Mouse (Mus musculus) embryonic facial prominence, embryonic 14.5 days (tissue): ENCODE measurements around the gene Serac1. TPM values are rescaled to one million over a fixed set of nuclear protein-coding genes. Genes with fewer than 3 reads are reported as not detected.

Experiments used
- ATAC-seq: fragments of 200-750 bp; cut with Nextera tagmentation; 2 replicates; pipeline ENCODE4 v1.8.0; 2017; ENCODE audit warnings: low read depth, moderate number of reproducible peaks, moderate TSS enrichment
- DNase-seq: peaks from one replicate; pipeline ENCODE4 v3.0.0-alpha.2; 2015; ENCODE audit warnings: low spot score
- H3K27ac ChIP-seq: fragments of 300-500 bp; sonication (generic); replicated peaks from 2 replicates; pipeline ENCODE4 v1.5.1; 2014; ENCODE audit warnings: low read depth, mild to moderate bottlenecking, low read length, moderate library complexity
- H3K27me3 ChIP-seq: fragments of 300-500 bp; sonication (generic); replicated peaks from 2 replicates; pipeline ENCODE4 v1.6.1; 2014; ENCODE audit warnings: low read length; ENCODE audit not compliant: control insufficient read depth, insufficient read depth
- H3K36me3 ChIP-seq: fragments of 300-500 bp; sonication (generic); 2 replicates; pipeline ENCODE4 v1.6.1; 2014; ENCODE audit warnings: low read length, mixed read lengths; ENCODE audit not compliant: control insufficient read depth, insufficient read depth
- H3K4me1 ChIP-seq: fragments of 300-500 bp; sonication (generic); 2 replicates; pipeline ENCODE4 v1.6.1; 2014; ENCODE audit warnings: antibody characterized with exemption, low read length; ENCODE audit not compliant: control insufficient read depth, insufficient read depth
- H3K4me2 ChIP-seq: fragments of 300-500 bp; sonication (generic); 2 replicates; pipeline ENCODE4 v1.6.1; 2014; ENCODE audit warnings: low read depth, mild to moderate bottlenecking, low read length, moderate library complexity, mixed read lengths
- H3K4me3 ChIP-seq: fragments of 300-500 bp; sonication (generic); 2 replicates; pipeline ENCODE4 v1.5.1; 2014; ENCODE audit warnings: low read depth, mild to moderate bottlenecking, low read length
- H3K9ac ChIP-seq: fragments of 300-500 bp; sonication (generic); 2 replicates; pipeline ENCODE4 v1.6.1; 2014; ENCODE audit warnings: low read depth, mild to moderate bottlenecking, low read length, moderate library complexity, mixed read lengths
- H3K9me3 ChIP-seq: fragments of 300-500 bp; sonication (generic); 2 replicates; pipeline ENCODE4 v1.6.1; 2016; ENCODE audit warnings: low read length; ENCODE audit not compliant: control insufficient read depth
- WGBS: fragments of 180-500 bp; shearing (Covaris S2); extraction: QIAGEN DNeasy Blood & Tissue Kit; methylation state at CpG from one replicate; pipeline ENCODE4 v1.1.7; 2014; 5-methylcytosine and 5-hydroxymethylcytosine counted together
- polyA plus RNA-seq: library from polyadenylated mRNA; unstranded; fragments of >200 nt; fragmentation: Nextera tagmentation; extraction: Ambion mirVana; gene quantifications from 2 replicates; pipeline ENCODE4 v1.2.1, GENCODE M21; 2014

Serac1 gene
- polyA plus RNA-seq, 1 experiment from 2014 or later, result 5.8 TPM

GRCm38 (mm10) chr17:6091604-6092003, 12.1 kb upstream of the Serac1 start:
- DNase-seq, result no peak
- 92% methylated on average over 6 of the region's 6 CpGs for WGBS

GRCm38 (mm10) chr17:6083323-6083890, 3.9 kb upstream of the Serac1 start:
- 81% methylated on average over 5 of the region's 5 CpGs for WGBS
- Histone ChIP-seq H3K4me3 (no peak overlapping the region), H3K36me3 (peaks cover 37% of the 10 kb centered on the region), H3K27me3 (no peaks in the 10 kb centered on the region), H3K9ac (0 out of 2 replicates have a peak overlapping the region, but pooled peaks have one; percentile 8), H3K27ac (no peak overlapping the region), H3K4me1 (peaks cover 9% of the 10 kb centered on the region), H3K9me3 (no peaks in the 10 kb centered on the region), H3K4me2 (no peak overlapping the region)
- ATAC-seq (no peak), DNase-seq (no peak)

More at GRCm38 (mm10) chr17:6091604-6092003, 12.1 kb upstream of the Serac1 start:
- Histone ChIP-seq H3K4me1 (no peaks in the 10 kb centered on the region), H3K27me3 (no peaks in the 10 kb centered on the region), H3K9ac (no peak overlapping the region), H3K9me3 (no peaks in the 10 kb centered on the region), H3K4me3 (no peak overlapping the region), H3K4me2 (no peak overlapping the region), H3K27ac (no peak overlapping the region), H3K36me3 (peaks cover 5% of the 10 kb centered on the region; the same call in 1 of the 2 replicates)
- ATAC-seq, result no peak

DNA sequence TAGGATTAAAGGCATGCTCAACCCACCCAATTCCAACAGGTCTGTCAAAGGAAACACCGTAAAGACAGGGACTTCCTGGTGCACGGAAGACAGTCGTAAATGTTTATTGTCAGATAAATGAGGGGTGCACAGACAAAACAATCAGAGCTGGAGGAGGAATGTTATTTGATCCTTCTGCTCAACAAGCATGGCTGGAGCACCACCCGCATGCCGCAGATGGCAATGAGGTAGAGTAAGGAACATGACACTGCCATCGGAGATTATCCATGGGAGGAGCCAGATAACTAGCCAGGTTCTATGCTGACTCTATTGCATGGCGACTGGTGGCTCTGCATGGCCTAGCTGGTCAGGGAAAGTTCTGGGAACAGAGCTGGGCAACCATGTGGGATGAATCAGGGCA, 6.1 kb downstream of the Serac1 start:
- H3K4me2 ChIP-seq, result no peak overlapping the region
- 70% methylated on average over 7 of the region's 7 CpGs for WGBS
- no peak for DNase-seq

GRCm38 (mm10) chr17:6069866-6070265, 9.7 kb downstream of the Serac1 start:
- no peak for ATAC-seq
- H3K36me3 ChIP-seq, result peaks cover 62% of the 10 kb centered on the region

More for the DNA sequence above, 6.1 kb downstream of the Serac1 start:
- H3K9ac ChIP-seq, result no peak overlapping the region
- H3K27ac ChIP-seq, result no peak overlapping the region
- H3K4me1 ChIP-seq, result peaks cover under 1% of the 10 kb centered on the region; the same call in 1 of the 2 replicates
- H3K27me3 ChIP-seq, result no peaks in the 10 kb centered on the region
- peaks cover 42% of the 10 kb centered on the region for H3K36me3 ChIP-seq
- ATAC-seq, result peak; percentile 74
- H3K9me3 ChIP-seq, result no peaks in the 10 kb centered on the region
- H3K4me3 ChIP-seq, result no peak overlapping the region

DNA sequence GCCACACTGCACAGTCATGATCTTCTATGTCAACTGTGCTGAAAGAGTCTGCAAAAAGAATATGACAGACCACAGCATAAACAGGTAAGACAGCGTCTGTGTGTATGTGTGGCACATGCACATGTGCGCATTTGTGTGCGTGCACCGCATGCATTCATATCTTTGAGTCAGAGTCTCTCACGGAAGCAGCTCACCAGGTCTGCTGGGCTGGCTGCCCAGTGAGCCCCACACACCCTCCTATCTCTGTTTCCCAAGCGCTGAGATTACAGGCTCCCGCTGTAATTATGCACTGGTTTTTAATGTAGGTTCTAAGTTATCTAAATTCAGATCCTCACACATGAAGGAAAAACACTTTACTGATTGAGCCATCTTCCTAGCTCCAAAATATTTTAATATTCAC, 11.9 kb downstream of the Serac1 start:
- no peak for DNase-seq
- no peak overlapping the region for H3K4me3 ChIP-seq
- 96% methylated on average over 7 of the region's 7 CpGs for WGBS
- H3K9me3 ChIP-seq, result no peaks in the 10 kb centered on the region
- H3K4me1 ChIP-seq, result no peaks in the 10 kb centered on the region
- no peak for ATAC-seq
- H3K27me3 ChIP-seq, result no peaks in the 10 kb centered on the region
- H3K27ac ChIP-seq, result no peak overlapping the region
- H3K36me3 ChIP-seq, result peaks cover 66% of the 10 kb centered on the region
- no peak overlapping the region for H3K9ac ChIP-seq
- H3K4me2 ChIP-seq, result no peak overlapping the region

More at GRCm38 (mm10) chr17:6069866-6070265, 9.7 kb downstream of the Serac1 start:
- no peaks in the 10 kb centered on the region for H3K27me3 ChIP-seq
- no peaks in the 10 kb centered on the region for H3K4me1 ChIP-seq
- no peak overlapping the region for H3K9ac ChIP-seq
- no peak overlapping the region for H3K4me2 ChIP-seq
- H3K4me3 ChIP-seq, result no peak overlapping the region
- no peaks in the 10 kb centered on the region for H3K9me3 ChIP-seq
- no peak overlapping the region for H3K27ac ChIP-seq
- WGBS, result 91% methylated on average over 6 of the region's 6 CpGs
- no peak for DNase-seq

GRCm38 (mm10) chr17:6066021-6066420, 13.5 kb downstream of the Serac1 start:
- Histone ChIP-seq H3K36me3 (peaks cover 53% of the 10 kb centered on the region), H3K9ac (no peak overlapping the region), H3K27me3 (no peaks in the 10 kb centered on the region), H3K9me3 (no peaks in the 10 kb centered on the region), H3K4me1 (no peaks in the 10 kb centered on the region), H3K4me3 (no peak overlapping the region), H3K4me2 (no peak overlapping the region), H3K27ac (no peak overlapping the region)
- WGBS, result 75% methylated on average over 2 of the region's 2 CpGs
- no peak for ATAC-seq
- DNase-seq, result no peak

DNA sequence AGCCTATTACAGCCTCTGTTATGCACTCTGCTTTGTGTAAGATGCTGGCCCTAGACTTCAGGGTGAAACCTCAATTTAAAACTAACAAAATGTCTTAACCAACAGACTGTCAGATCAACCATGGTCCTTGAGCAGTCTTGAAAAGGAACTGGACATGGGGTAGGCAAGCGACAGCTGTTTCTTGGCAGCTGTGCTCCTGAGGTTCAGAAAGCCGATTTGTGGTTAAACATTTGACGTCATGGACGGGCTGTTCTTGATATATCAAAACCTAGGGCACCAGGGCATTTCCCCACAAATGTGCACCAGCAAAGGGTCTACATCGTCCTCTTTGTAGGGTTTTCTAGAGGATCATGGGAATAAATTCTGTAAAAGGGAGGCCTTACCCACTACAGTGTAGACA, 16.0 kb downstream of the Serac1 start:
- Histone ChIP-seq H3K4me2 (no peak overlapping the region), H3K9ac (no peak overlapping the region), H3K36me3 (peaks cover 45% of the 10 kb centered on the region), H3K4me1 (no peaks in the 10 kb centered on the region), H3K4me3 (no peak overlapping the region), H3K27me3 (no peaks in the 10 kb centered on the region), H3K27ac (no peak overlapping the region), H3K9me3 (no peaks in the 10 kb centered on the region)
- 82% methylated on average over 5 of the region's 5 CpGs for WGBS
- ATAC-seq, result no peak
- no peak for DNase-seq

- H3K4me3 ChIP-seq, result no peak overlapping the region
- H3K4me2 ChIP-seq, result no peak overlapping the region
- H3K27me3 ChIP-seq, result no peaks in the 10 kb centered on the region
- ATAC-seq (no peak), DNase-seq (no peak)
- H3K9ac ChIP-seq, result no peak overlapping the region
- 72% methylated on average over 8 of the region's 8 CpGs for WGBS
- H3K4me1 ChIP-seq, result no peaks in the 10 kb centered on the region
- H3K36me3 ChIP-seq, result peaks cover 45% of the 10 kb centered on the region
- no peaks in the 10 kb centered on the region for H3K9me3 ChIP-seq
- no peak overlapping the region for H3K27ac ChIP-seq
These were observed 16.7 kb downstream of the Serac1 start for GRCm38 (mm10) chr17:6062793-6063192.

DNA sequence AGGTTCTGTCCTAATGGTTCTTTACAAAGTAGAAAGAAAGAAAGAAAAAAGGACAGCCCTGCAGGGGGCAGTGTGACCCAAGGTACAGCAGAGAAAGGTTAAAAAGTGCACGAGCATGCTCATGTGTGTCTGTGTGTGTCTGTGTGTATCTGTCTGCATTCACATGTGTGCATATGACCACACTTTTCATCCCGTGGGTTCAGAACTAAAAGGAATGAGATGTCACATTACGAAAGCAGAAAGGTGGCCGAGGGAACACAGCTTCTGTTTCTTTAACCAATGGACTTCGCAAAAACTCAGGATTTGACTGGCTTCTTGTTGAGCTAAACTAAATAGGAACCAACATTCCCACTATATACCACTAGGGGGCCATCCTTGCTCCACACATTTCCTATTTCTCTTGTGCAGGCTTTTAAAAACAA, 24.6 kb downstream of the Serac1 start:
- Histone ChIP-seq H3K9me3 (no peaks in the 10 kb centered on the region), H3K27me3 (no peaks in the 10 kb centered on the region), H3K36me3 (peaks cover 24% of the 10 kb centered on the region), H3K4me3 (no peak overlapping the region), H3K4me2 (no peak overlapping the region), H3K27ac (no peak overlapping the region), H3K4me1 (no peaks in the 10 kb centered on the region), H3K9ac (no peak overlapping the region)
- 27% methylated on average over 5 of the region's 5 CpGs for WGBS
- ATAC-seq (no peak), DNase-seq (peak; percentile 69)
